Mouse (Mus musculus) heart, embryonic 12.5 days (tissue): ENCODE data around the gene Smad6. TPM values are rescaled to one million over a fixed set of nuclear protein-coding genes. Genes with fewer than 3 reads are reported as not detected.

Source experiments
- ATAC-seq: fragments of 200-750 bp; cut with Nextera tagmentation; 2 replicates; pipeline ENCODE4 v1.8.0; 2017; ENCODE audit warnings: moderate TSS enrichment, moderate library complexity; ENCODE audit not compliant: insufficient number of reproducible peaks, low FRiP score
- H3K27ac ChIP-seq: fragments of 300-500 bp; sonication (generic); 2 replicates; pipeline ENCODE4 v1.5.1; 2016; ENCODE audit warnings: mild to moderate bottlenecking, moderate library complexity; ENCODE audit not compliant: poor library complexity, severe bottlenecking
- H3K27me3 ChIP-seq: fragments of 300-500 bp; sonication (generic); replicated peaks from 2 replicates; pipeline ENCODE4 v1.6.1; 2016; ENCODE audit warnings: mild to moderate bottlenecking, moderate library complexity
- H3K36me3 ChIP-seq: fragments of 300-500 bp; sonication (generic); 2 replicates; pipeline ENCODE4 v1.6.1; 2016; ENCODE audit warnings: mild to moderate bottlenecking, moderate library complexity
- H3K4me1 ChIP-seq: fragments of 300-500 bp; sonication (generic); replicated peaks from 2 replicates; pipeline ENCODE4 v1.6.1; 2016; ENCODE audit warnings: mild to moderate bottlenecking
- H3K4me2 ChIP-seq: fragments of 300-500 bp; sonication (generic); 2 replicates; pipeline ENCODE4 v1.6.1; 2016; ENCODE audit warnings: mild to moderate bottlenecking, moderate library complexity
- H3K4me3 ChIP-seq: fragments of 300-500 bp; sonication (generic); 2 replicates; pipeline ENCODE4 v1.5.1; 2016; ENCODE audit warnings: mild to moderate bottlenecking
- H3K9ac ChIP-seq: fragments of 300-500 bp; sonication (generic); 2 replicates; pipeline ENCODE4 v1.6.1; 2016; ENCODE audit warnings: mild to moderate bottlenecking, moderate library complexity
- H3K9me3 ChIP-seq: fragments of 300-500 bp; sonication (generic); replicated peaks from 2 replicates; pipeline ENCODE4 v1.6.1; 2016; ENCODE audit warnings: mild to moderate bottlenecking, moderate library complexity
- WGBS: fragments of 180-500 bp; shearing (Covaris S2); methylation state at CpG from one replicate; pipeline ENCODE4 v1.1.7; 2016; 5-methylcytosine and 5-hydroxymethylcytosine counted together
- polyA plus RNA-seq: library from polyadenylated mRNA; unstranded; fragments of >200 nt; fragmentation: Nextera tagmentation; extraction: Ambion mirVana; gene quantifications from 2 replicates; pipeline ENCODE4 v1.2.1, GENCODE M21; 2016

The Smad6 gene
- polyA plus RNA-seq, 1 experiment from 2014 or later: 56.2 TPM

- H3K9me3 ChIP-seq: no peaks in the 10 kb centered on the region
- peak overlapping the region; percentile 95 for H3K27ac ChIP-seq
- H3K9ac ChIP-seq: peak overlapping the region; percentile 57
- H3K4me3 ChIP-seq: peak overlapping the region; percentile 40
- no peaks in the 10 kb centered on the region for H3K36me3 ChIP-seq
- WGBS: 12% methylated on average over 32 of the region's 32 CpGs
- peak overlapping the region; percentile 67 for H3K4me2 ChIP-seq
- peak; percentile 92 for ATAC-seq
- H3K27me3 ChIP-seq: no peaks in the 10 kb centered on the region
- H3K4me1 ChIP-seq: peaks cover 91% of the 10 kb centered on the region
Observed at GRCm38 (mm10) chr9:64049471-64050380, 27.9 kb upstream of the Smad6 start.

- ATAC-seq: peak; percentile 91
- Histone ChIP-seq H3K4me3 (no peak overlapping the region; the same call in 1 of the 2 replicates), H3K36me3 (no peaks in the 10 kb centered on the region), H3K4me2 (peak overlapping the region; percentile 48), H3K9ac (0 out of 2 replicates have a peak overlapping the region, but pooled peaks have one; percentile 45), H3K9me3 (no peaks in the 10 kb centered on the region), H3K27ac (peak overlapping the region; percentile 98), H3K4me1 (peaks cover 95% of the 10 kb centered on the region), H3K27me3 (no peaks in the 10 kb centered on the region)
- 3% methylated on average over 14 of the region's 14 CpGs for WGBS
Observed at GRCm38 (mm10) chr9:64045117-64045890, 23.4 kb upstream of the Smad6 start.

GRCm38 (mm10) chr9:64044343-64044742, 22.5 kb upstream of the Smad6 start:
- no peak for ATAC-seq
- no peaks in the 10 kb centered on the region for H3K27me3 ChIP-seq
- no peak overlapping the region for H3K4me3 ChIP-seq
- H3K4me1 ChIP-seq: peaks cover 88% of the 10 kb centered on the region
- peak overlapping the region; percentile 17; the same call in 1 of the 2 replicates for H3K9ac ChIP-seq
- no peaks in the 10 kb centered on the region for H3K36me3 ChIP-seq
- peak overlapping the region; percentile 29 for H3K4me2 ChIP-seq
- H3K9me3 ChIP-seq: no peaks in the 10 kb centered on the region
- peak overlapping the region; percentile 98 for H3K27ac ChIP-seq
- WGBS: 27% methylated on average over 8 of the region's 8 CpGs

GRCm38 (mm10) chr9:64042911-64043310, 21.1 kb upstream of the Smad6 start:
- Histone ChIP-seq H3K27ac (peak overlapping the region; percentile 54), H3K36me3 (no peaks in the 10 kb centered on the region), H3K27me3 (no peaks in the 10 kb centered on the region), H3K4me3 (no peak overlapping the region), H3K4me1 (peaks cover 76% of the 10 kb centered on the region), H3K9ac (no peak overlapping the region), H3K9me3 (no peaks in the 10 kb centered on the region), H3K4me2 (no peak overlapping the region)
- 74% methylated on average over 4 of the region's 4 CpGs for WGBS
- no peak for ATAC-seq

GRCm38 (mm10) chr9:64042216-64042615, 20.4 kb upstream of the Smad6 start:
- Histone ChIP-seq H3K4me1 (peaks cover 69% of the 10 kb centered on the region), H3K4me3 (no peak overlapping the region), H3K9me3 (no peaks in the 10 kb centered on the region), H3K9ac (no peak overlapping the region), H3K27ac (no peak overlapping the region), H3K27me3 (no peaks in the 10 kb centered on the region), H3K4me2 (no peak overlapping the region), H3K36me3 (no peaks in the 10 kb centered on the region)
- WGBS: 88% methylated on average over 8 of the region's 8 CpGs
- no peak for ATAC-seq

GRCm38 (mm10) chr9:64029908-64030631, 8.2 kb upstream of the Smad6 start:
- Histone ChIP-seq H3K36me3 (no peaks in the 10 kb centered on the region), H3K9me3 (no peaks in the 10 kb centered on the region), H3K27me3 (no peaks in the 10 kb centered on the region), H3K27ac (peak overlapping the region; percentile 66), H3K4me2 (no peak overlapping the region), H3K4me1 (peaks cover 11% of the 10 kb centered on the region), H3K9ac (no peak overlapping the region), H3K4me3 (no peak overlapping the region)
- WGBS: 65% methylated on average over 6 of the region's 6 CpGs
- ATAC-seq: no peak

- H3K9ac ChIP-seq: no peak overlapping the region
- H3K4me3 ChIP-seq: no peak overlapping the region
- H3K4me1 ChIP-seq: peaks cover 27% of the 10 kb centered on the region
Observed at GRCm38 (mm10) chr9:64025565-64025964, 3.7 kb upstream of the Smad6 start.

GRCm38 (mm10) chr9:64024976-64025375, 3.1 kb upstream of the Smad6 start:
- no peak for ATAC-seq
- H3K4me1 ChIP-seq: peaks cover 24% of the 10 kb centered on the region

More at GRCm38 (mm10) chr9:64025565-64025964, 3.7 kb upstream of the Smad6 start:
- H3K36me3 ChIP-seq: no peaks in the 10 kb centered on the region
- ATAC-seq: no peak
- H3K4me2 ChIP-seq: no peak overlapping the region
- H3K27me3 ChIP-seq: no peaks in the 10 kb centered on the region
- H3K27ac ChIP-seq: no peak overlapping the region
- 8% methylated on average over 3 of the region's 3 CpGs for WGBS
- no peaks in the 10 kb centered on the region for H3K9me3 ChIP-seq

GRCm38 (mm10) chr9:64022562-64023366, 905 bp upstream of the Smad6 start:
- peak; percentile 86 for ATAC-seq
- Histone ChIP-seq H3K27ac (peak overlapping the region; percentile 98), H3K4me3 (peak overlapping the region; percentile 77), H3K9me3 (no peaks in the 10 kb centered on the region), H3K36me3 (peaks cover 21% of the 10 kb centered on the region), H3K27me3 (no peaks in the 10 kb centered on the region), H3K9ac (peak overlapping the region; percentile 85), H3K4me1 (peaks cover 31% of the 10 kb centered on the region), H3K4me2 (peak overlapping the region; percentile 97)
- 1% methylated on average over 51 of the region's 54 CpGs for WGBS

More at GRCm38 (mm10) chr9:64024976-64025375, 3.1 kb upstream of the Smad6 start:
- H3K27me3 ChIP-seq: no peaks in the 10 kb centered on the region
- no peak overlapping the region for H3K4me2 ChIP-seq
- peaks cover 5% of the 10 kb centered on the region for H3K36me3 ChIP-seq
- no peaks in the 10 kb centered on the region for H3K9me3 ChIP-seq
- WGBS: 23% methylated on average over 2 of the region's 2 CpGs
- H3K4me3 ChIP-seq: no peak overlapping the region
- H3K9ac ChIP-seq: no peak overlapping the region
- no peak overlapping the region for H3K27ac ChIP-seq

- Histone ChIP-seq H3K9ac (peak overlapping the region; percentile 100), H3K36me3 (peaks cover 28% of the 10 kb centered on the region), H3K27me3 (no peaks in the 10 kb centered on the region), H3K4me1 (peaks cover 40% of the 10 kb centered on the region), H3K9me3 (no peaks in the 10 kb centered on the region), H3K4me2 (peak overlapping the region; percentile 97), H3K4me3 (peak overlapping the region; percentile 77), H3K27ac (peak overlapping the region; percentile 99)
- under 1% methylated on average over 31 of the region's 32 CpGs for WGBS
- no peak for ATAC-seq
Observed at GRCm38 (mm10) chr9:64021319-64021850, 474 bp downstream of the Smad6 start.
